Mouse (Mus musculus) v-Abl transformed pro-B cells (cell line): ENCODE measurements around the gene Olfr568.

Source experiments
- in situ Hi-C, 2 experiments: fragments of 400-800 bp; cut with MboI; formaldehyde crosslinking; loops; one replicate each; pipeline ENCODE4 v1.15.1; 2025; ENCODE audit not compliant: unreplicated experiment in 2 of 2

Gene Olfr568

DNA sequence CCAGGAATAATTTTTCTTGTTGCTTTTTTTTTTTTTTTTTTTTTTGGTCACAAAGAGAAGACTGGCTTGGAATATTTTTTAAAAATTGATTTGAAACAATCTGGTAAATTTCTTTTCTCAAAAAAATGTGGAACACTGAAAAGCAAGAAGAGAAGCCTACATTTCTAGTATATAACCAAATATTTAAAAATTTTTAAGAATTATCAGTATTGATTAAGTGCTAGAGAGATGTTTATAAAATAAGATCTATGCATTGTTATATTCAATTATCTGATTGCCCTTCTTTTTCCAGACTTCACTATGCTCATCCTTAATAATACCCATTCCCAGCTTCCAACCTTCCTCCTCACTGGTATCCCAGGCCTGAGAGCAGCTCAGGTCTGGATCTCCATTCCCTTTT is at the start of gene Olfr568:
Olfr568 (plus strand) TSS at position 301 of the 400 bp plus-strand sequence.
- in situ Hi-C loops, result no loop called here

- in situ Hi-C loops, result no loop called here
Observed at GRCm38 (mm10) chr7:102855807-102856206, 21.1 kb upstream of the Olfr568 start.

GRCm38 (mm10) chr7:102858665-102859064 is 18.3 kb upstream of the Olfr568 start, which contains the start of gene Olfr566:
Olfr566 (minus strand) TSS chr7:102858765.
- in situ Hi-C loops, result no loop called here

DNA sequence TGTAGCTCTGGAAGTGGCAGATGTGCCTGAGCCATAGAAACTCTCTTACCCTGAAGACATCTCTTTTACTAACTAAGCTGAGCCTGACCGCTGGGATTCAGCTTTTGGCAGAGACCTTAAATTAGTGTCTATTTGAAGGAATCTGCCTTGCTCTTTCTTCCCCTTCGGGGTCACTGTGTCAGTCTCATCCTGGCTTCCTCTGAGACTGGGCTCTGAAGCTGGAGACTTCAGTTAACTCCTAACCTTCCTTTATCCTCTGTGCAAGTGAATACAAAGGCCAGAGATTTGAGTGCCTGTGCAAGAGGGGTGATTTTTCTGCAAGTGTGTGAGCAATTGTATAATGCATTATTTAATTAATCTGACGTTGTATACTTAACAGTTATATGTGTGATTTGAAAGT is 13.9 kb downstream of the Olfr568 start, which contains the start of gene Olfr569:
Olfr569 (minus strand) TSS at position 101 of the 400 bp plus-strand sequence.
- in situ Hi-C loops, result no loop called here

DNA sequence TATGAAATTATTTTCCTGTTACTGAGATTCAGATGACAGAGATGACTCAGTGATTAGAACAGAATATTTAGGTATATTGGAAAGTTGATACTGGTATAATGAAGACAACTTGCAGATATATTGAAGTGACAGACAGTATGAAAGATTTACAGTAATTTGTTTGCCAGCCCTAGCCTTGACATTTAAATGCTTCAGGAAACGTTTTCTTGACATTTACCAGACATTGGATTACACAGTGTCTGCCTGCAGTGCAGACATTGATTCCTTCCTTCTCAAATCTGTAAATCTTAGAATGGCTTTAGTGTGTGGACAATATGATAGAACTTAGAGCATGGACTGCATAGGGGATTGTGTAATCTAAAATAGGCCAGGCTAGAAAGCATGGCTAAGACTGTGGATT is 38.3 kb downstream of the Olfr568 start:
- in situ Hi-C loops, result loop anchor here in 1 of 2 experiments (5.0 to 25.0 kb wide), 2 partner anchors 408 to 1253 kb away; partner anchors contain the start of gene Clpb

DNA sequence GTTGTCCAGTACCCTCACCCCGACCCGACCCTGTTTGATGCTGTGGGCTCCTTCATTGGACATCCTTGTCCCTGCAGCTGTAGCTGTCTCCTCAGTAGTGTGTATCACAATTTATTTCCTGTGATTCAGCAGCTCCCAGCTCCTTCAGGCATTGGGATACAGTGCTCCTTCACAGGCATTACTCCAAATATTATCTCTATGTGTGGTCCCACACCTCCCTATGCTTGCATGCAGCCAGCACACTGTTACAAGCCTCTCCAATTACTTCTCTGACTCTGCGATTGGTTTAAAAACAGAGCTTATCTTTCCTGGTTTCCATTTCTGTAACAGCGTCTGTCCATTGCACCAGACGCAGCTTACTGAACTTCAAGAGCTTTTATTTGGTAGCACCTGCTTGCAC is 39.5 kb downstream of the Olfr568 start:
- in situ Hi-C loops, result loop anchor here in 1 of 2 experiments (5.0 to 25.0 kb wide), 2 partner anchors 409 to 1254 kb away; partner anchors contain the start of gene Clpb

DNA sequence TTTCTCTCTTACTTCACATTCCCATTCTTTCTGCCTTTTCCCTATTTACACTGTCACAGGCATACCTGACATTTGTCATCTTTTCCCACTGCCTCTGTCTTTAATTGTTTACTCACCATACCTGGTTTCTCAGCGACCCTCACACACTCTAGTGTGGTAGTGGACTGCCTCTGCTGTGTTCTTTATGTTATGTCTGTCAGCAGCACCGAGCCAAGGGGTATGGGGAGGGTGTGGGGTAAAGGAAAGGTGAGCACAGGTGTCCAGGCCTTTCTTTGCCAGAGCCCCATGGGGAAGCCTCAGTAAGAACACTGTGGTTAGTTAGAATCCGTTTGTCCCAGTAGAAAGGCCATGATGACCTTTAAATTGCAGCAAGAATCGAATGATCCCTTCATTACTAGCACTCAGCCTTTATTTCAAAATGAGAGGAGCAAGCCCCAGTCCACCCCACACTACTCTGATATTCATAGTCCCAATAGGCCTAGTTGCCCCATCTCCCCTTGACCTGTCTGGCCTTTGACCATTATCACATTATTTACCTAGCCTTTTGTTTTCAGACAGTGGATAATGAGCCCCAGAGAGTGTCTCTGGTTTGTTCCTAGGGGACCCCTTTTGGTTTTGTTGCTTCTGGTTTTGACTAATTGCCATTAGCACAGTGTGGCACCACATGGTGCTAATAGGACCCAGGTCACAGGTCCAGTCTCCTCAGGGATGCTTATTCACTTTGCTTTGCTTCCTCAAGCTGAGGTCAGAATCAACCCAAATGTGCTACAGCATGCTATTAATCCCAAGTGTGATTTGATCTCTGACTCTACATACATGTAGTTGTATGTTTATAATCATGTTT is 40.3 kb downstream of the Olfr568 start, which contains the start of gene Olfr571:
Olfr571 (minus strand) TSS at position 505 of the 844 bp plus-strand sequence.
- in situ Hi-C loops, result loop anchor here in 1 of 2 experiments (5.0 to 25.0 kb wide), 2 partner anchors 410 to 1255 kb away; partner anchors contain the start of gene Clpb

- in situ Hi-C loops, result loop anchor here (5.0 to 25.0 kb wide), 3 partner anchors 402 to 1257 kb away; partner anchors contain the start of gene Clpb (in 1 of the 2)
Observed at GRCm38 (mm10) chr7:102919632-102920031, 42.7 kb downstream of the Olfr568 start.

GRCm38 (mm10) chr7:102924109-102924508 is 47.2 kb downstream of the Olfr568 start, which contains the start of gene Olfr572:
Olfr572 (plus strand) TSS chr7:102924409.
- in situ Hi-C loops, result loop anchor here (5.0 to 25.0 kb wide), 2 partner anchors 407 to 1262 kb away; partner anchors contain the start of gene Clpb (in 1 of the 2)

GRCm38 (mm10) chr7:102927105-102927504 is 50.2 kb downstream of the Olfr568 start:
- in situ Hi-C loops, result no loop called here
